Mouse (Mus musculus): ENCODE results near the gene Runx3. TPM values are rescaled to one million over a fixed set of nuclear protein-coding genes. Genes with fewer than 3 reads are reported as not detected.

Gene Runx3
- polyA plus RNA-seq, 1 experiment from 2014 or later, result 0.09 TPM

DNA sequence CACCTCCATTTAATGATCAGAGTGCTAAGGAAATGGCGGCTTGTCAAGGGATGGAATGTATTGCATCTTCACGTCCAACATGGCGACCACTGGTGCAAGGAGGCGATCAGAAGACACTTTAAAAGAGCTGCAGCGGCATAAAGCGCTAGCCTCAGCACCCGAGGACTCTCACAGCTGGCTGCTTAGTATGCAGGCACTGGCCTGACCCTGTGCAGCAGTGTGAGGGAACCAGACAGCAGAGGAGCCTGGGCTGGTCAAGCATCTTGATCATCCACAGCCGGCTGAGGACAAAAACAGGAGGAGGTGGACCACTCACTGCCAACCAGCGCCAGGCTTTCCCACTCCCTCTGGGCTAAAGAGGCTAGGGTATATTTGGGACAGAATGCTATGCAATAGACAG is 103.4 kb downstream of the Runx3 start:
- H3K27ac ChIP-seq, result no peak overlapping the region
- peaks cover 74% of the 10 kb centered on the region for H3K36me3 ChIP-seq
- no peak overlapping the region for H3K4me3 ChIP-seq
- no peaks in the 10 kb centered on the region for H3K4me1 ChIP-seq (replicated peaks)
- H3K27me3 ChIP-seq (ENCODE audit: insufficient read depth, poor library complexity, severe bottlenecking), result no peaks in the 10 kb centered on the region
- WGBS, result 89% methylated on average over 9 of the region's 9 CpGs
- no peak for DNase-seq (ENCODE audit: low spot score)
- no peaks in the 10 kb centered on the region for H3K9me3 ChIP-seq

DNA sequence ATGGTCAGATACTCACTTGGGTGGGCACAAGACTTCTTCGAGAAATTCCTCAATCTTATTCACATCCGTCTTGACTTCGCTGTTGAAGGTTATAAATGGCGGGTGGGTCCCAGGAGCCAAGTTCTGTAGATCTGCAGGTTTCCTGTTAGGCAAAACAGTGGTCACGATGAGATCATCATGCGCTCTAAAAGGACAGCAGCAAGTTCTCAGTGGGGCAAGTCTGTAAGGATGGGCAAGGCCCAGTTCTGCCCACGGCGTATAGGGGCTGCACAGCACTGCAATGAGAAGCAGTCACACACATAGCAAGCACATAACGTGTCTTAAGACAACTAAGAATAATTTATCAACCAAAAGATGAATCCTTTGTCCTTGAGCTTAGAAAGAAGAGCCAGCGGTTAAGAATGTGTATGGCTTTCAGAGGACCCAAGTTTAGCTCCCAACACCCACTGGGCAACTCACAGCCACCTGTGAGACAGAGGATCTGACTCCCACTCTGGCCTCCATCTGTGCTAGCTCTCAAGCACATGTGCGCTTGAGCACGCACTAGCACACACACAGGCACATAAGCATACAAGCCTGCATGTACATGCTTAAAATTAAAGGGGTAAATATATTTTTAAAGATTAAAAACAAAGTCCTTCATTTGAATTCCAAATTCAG is 105.7 kb downstream of the Runx3 start:
- H3K9me3 ChIP-seq, result no peaks in the 10 kb centered on the region
- H3K4me1 ChIP-seq (replicated peaks), result no peaks in the 10 kb centered on the region
- H3K4me3 ChIP-seq, result no peak overlapping the region
- no peak overlapping the region; the same call in 1 of the 2 replicates for H3K27ac ChIP-seq
- H3K36me3 ChIP-seq, result peaks cover 63% of the 10 kb centered on the region
- 95% methylated on average over 12 of the region's 12 CpGs for WGBS
- no peaks in the 10 kb centered on the region for H3K27me3 ChIP-seq (ENCODE audit: insufficient read depth, poor library complexity, severe bottlenecking)
- no peak for DNase-seq (ENCODE audit: low spot score)

Other genes with a start within 250 kb of the Runx3 start
- 132 and 149 TPM in 2 replicates for gene Tmem50a, start 205.6 kb upstream of the Runx3 start, polyA plus RNA-seq (2016; fragmentation: Nextera tagmentation; extraction: Ambion mirVana)
- 335 and 382 TPM in 2 replicates for gene Rsrp1, start 197.1 kb upstream of the Runx3 start, polyA plus RNA-seq (2016; fragmentation: Nextera tagmentation; extraction: Ambion mirVana)
- 67.6 and 75.2 TPM in 2 replicates for gene Syf2, start 189.8 kb upstream of the Runx3 start, polyA plus RNA-seq (2016; fragmentation: Nextera tagmentation; extraction: Ambion mirVana)
- 184 and 220 TPM in 2 replicates for gene Clic4, start 152.2 kb downstream of the Runx3 start, polyA plus RNA-seq (2016; fragmentation: Nextera tagmentation; extraction: Ambion mirVana)
- gene Srrm1, start 232.7 kb downstream of the Runx3 start, polyA plus RNA-seq (2016; fragmentation: Nextera tagmentation; extraction: Ambion mirVana), result 219 and 225 TPM in 2 replicates